Mouse (Mus musculus) kidney, postnatal 14 days (tissue): ENCODE data around the gene Nell1.
"Not testable (repeated sequence)": the region's sequence is repeated elsewhere in the genome, so short reads cannot be mapped to it uniquely, and the experiment has no call there.

Experiments used
- DNase-seq: peaks from one replicate; pipeline ENCODE4 v3.0.0; 2022; ENCODE audit warnings: mixed read lengths

Nell1 gene

GRCm38 (mm10) chr7:49974841-49975440, at the start of gene Nell1:
Gene Nell1 (plus strand): TSS chr7:49974864.
- DNase-seq, result no peak

GRCm38 (mm10) chr7:49928571-49928970, 46.1 kb upstream of the Nell1 start:
- no peak for DNase-seq

GRCm38 (mm10) chr7:49929999-49930398, 44.7 kb upstream of the Nell1 start:
- DNase-seq, result no peak

- not testable (repeated sequence) for DNase-seq
Measured at GRCm38 (mm10) chr7:49933386-49934115, 41.1 kb upstream of the Nell1 start.

GRCm38 (mm10) chr7:49936821-49937220, 37.8 kb upstream of the Nell1 start:
- DNase-seq, result no peak

- DNase-seq, result no peak
Measured at GRCm38 (mm10) chr7:49942023-49942422, 32.6 kb upstream of the Nell1 start.

- DNase-seq, result no peak
Measured at GRCm38 (mm10) chr7:49942490-49942889, 32.2 kb upstream of the Nell1 start.

GRCm38 (mm10) chr7:49946691-49947090, 28.0 kb upstream of the Nell1 start:
- no peak for DNase-seq

GRCm38 (mm10) chr7:49953546-49954181, 21.0 kb upstream of the Nell1 start:
- DNase-seq, result peak; percentile 27

GRCm38 (mm10) chr7:49954834-49955233, 19.8 kb upstream of the Nell1 start:
- DNase-seq, result no peak

GRCm38 (mm10) chr7:49957142-49957541, 17.5 kb upstream of the Nell1 start:
- no peak for DNase-seq

GRCm38 (mm10) chr7:49963764-49964163, 10.9 kb upstream of the Nell1 start:
- DNase-seq, result no peak

GRCm38 (mm10) chr7:49969516-49969915, 5.1 kb upstream of the Nell1 start:
- DNase-seq, result no peak

- DNase-seq, result no peak
Measured at GRCm38 (mm10) chr7:49975441-49976121, 917 bp downstream of the Nell1 start.

GRCm38 (mm10) chr7:49981511-49982227, 7.0 kb downstream of the Nell1 start:
- DNase-seq, result no peak

- DNase-seq, result no peak
Measured at GRCm38 (mm10) chr7:49984698-49985097, 10.0 kb downstream of the Nell1 start.

GRCm38 (mm10) chr7:49985947-49986346, 11.3 kb downstream of the Nell1 start:
- no peak for DNase-seq

- DNase-seq, result no peak
Measured at GRCm38 (mm10) chr7:49999321-49999720, 24.7 kb downstream of the Nell1 start.

GRCm38 (mm10) chr7:50005268-50005667, 30.6 kb downstream of the Nell1 start:
- no peak for DNase-seq

- DNase-seq, result no peak
Measured at GRCm38 (mm10) chr7:50035187-50036153, 60.8 kb downstream of the Nell1 start.

- DNase-seq, result no peak
Measured at GRCm38 (mm10) chr7:50041112-50041511, 66.4 kb downstream of the Nell1 start.

- DNase-seq, result no peak
Measured at GRCm38 (mm10) chr7:50050144-50050543, 75.5 kb downstream of the Nell1 start.
